Mouse (Mus musculus) spleen, postnatal 4 days (tissue): ENCODE measurements at regions not wholly inside any gene's neighbourhood (a gene's known extent, or its start where the extent isn't known, plus 50 kb on each side); places are given as distances from the start of the nearest gene placed in this dataset.

Experiments used
- DNase-seq, 2 experiments: peaks; one replicate each; pipeline ENCODE4 v3.0.0; 2022; ENCODE audit warnings: low spot score in 2 of 2

GRCm38 (mm10) chr7:67814861-67815260 is 55.3 kb upstream of the Synm start:
- DNase-seq: no peak
